Mouse (Mus musculus) CD4-positive, CD25-positive, alpha-beta regulatory T cell, adult 4 months (primary cell): ENCODE data around the gene Megf11. TPM values are rescaled to one million over a fixed set of nuclear protein-coding genes. Genes with fewer than 3 reads are reported as not detected.

ENCODE experiments used
- polyA plus RNA-seq, 2 experiments: library from polyadenylated mRNA; unstranded; fragments of 100-300 nt; shearing (Covaris generic); gene quantifications; one replicate each; pipeline ENCODE4 v1.2.1; 2017

The Megf11 gene
- polyA plus RNA-seq, 2 experiments from 2014 or later, result 0.11 to 0.36 TPM

Other genes starting within 250 kb of the Megf11 start
- gene Zwilch, start 212.5 kb upstream of the Megf11 start, polyA plus RNA-seq, result 1 to 10 TPM; 3.9 to 5.0 TPM
- gene Rpl4, start 212.3 kb upstream of the Megf11 start, polyA plus RNA-seq, result 1,000 to 10,000 TPM; 3,641 to 3,879 TPM
- gene Snapc5, start 206.4 kb upstream of the Megf11 start, polyA plus RNA-seq, result 10 to 100 TPM; 59.8 to 61.1 TPM
- 1 to 10 TPM; 3.8 to 9.9 TPM for gene Uchl4, start 150.4 kb upstream of the Megf11 start, polyA plus RNA-seq
- gene Map2k1, start 132.0 kb upstream of the Megf11 start, polyA plus RNA-seq, result 10 to 100 TPM; 31.5 to 33.0 TPM
- 10 to 100 TPM; 49.9 to 60.6 TPM for gene Tipin, start 104.0 kb upstream of the Megf11 start, polyA plus RNA-seq
- gene Dis3l, start 44.3 kb upstream of the Megf11 start, polyA plus RNA-seq, result 10 to 100 TPM in 1 of 2 experiments, 1 to 10 TPM in 1; 9.4 to 12.5 TPM